Mouse (Mus musculus) heart, postnatal 0 days (tissue): ENCODE results near the gene Acvr1b.

ENCODE experiments used
- CTCF ChIP-seq: IDR thresholded peaks from 2 replicates; pipeline ENCODE4 v1.5.1; 2016; ENCODE audit warnings: antibody characterized with exemption, control low read depth, low read depth
- EP300 ChIP-seq: IDR thresholded peaks from 2 replicates; pipeline ENCODE4 v1.6.1; 2016; ENCODE audit warnings: antibody characterized with exemption, low read depth

- TF ChIP-seq CTCF (peak; percentile 41; the same call in 1 of the 2 replicates), EP300 (no peak)
Measured at GRCm38 (mm10) chr15:101230995-101231647, 57.3 kb downstream of the Acvr1b start.
